In the genomic region with DNA sequence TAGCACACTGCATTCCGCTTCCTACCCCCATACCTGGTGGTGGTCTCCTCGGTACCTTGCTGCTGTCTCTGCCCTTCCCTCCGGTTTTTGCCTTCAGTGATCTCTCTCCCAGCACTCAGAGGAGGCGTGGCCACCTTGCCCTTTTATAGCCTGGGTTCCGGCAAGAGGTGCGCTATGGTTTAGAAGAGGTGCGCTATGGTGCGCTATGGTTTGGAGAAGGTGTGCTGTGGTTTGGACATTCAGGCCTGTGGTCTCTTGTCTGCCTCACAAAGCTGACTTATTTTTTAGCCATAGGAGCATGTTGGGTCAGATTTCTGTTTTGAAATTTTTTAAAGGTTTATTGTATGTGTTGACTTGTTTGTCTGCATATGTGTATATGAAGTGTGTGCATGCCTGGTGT, we compare ENCODE assay signal across 32 mouse cellular contexts. TPM values are rescaled to one million over a fixed set of nuclear protein-coding genes. Genes with fewer than 3 reads are reported as not detected.
"Had no signal": no experiment of that assay in that cellular context is flagged by ENCODE, and none has a peak within 500 bp of the region (broad histone marks: within the 10 kb centered on the region; RNA-seq: fewer than 3 reads in every experiment).

No protein-coding gene starts in this region.

- ATAC-seq: forebrain, embryonic 13.5 days; forebrain, embryonic 14.5 days; forebrain, embryonic 15.5 days; forebrain, embryonic 16.5 days; forebrain, postnatal 0 days had no signal

- H3K27ac ChIP-seq: embryonic facial prominence, embryonic 10.5 days; embryonic facial prominence, embryonic 12.5 days; embryonic facial prominence, embryonic 13.5 days; embryonic facial prominence, embryonic 15.5 days; forebrain, embryonic 10.5 days; forebrain, embryonic 12.5 days; forebrain, embryonic 13.5 days; forebrain, embryonic 15.5 days; gastrocnemius, adult 2 months; heart, adult 2 months had no signal

- H3K4me1 ChIP-seq: forebrain, embryonic 12.5 days; forebrain, embryonic 13.5 days; forebrain, embryonic 15.5 days had no signal

- H3K27me3 ChIP-seq: embryonic facial prominence, embryonic 12.5 days; embryonic facial prominence, embryonic 13.5 days; embryonic facial prominence, embryonic 15.5 days; forebrain, embryonic 12.5 days; forebrain, embryonic 13.5 days; forebrain, embryonic 15.5 days had no signal

- H3K9ac ChIP-seq: embryonic facial prominence, embryonic 12.5 days; embryonic facial prominence, embryonic 13.5 days; embryonic facial prominence, embryonic 15.5 days; forebrain, embryonic 12.5 days; forebrain, embryonic 13.5 days; forebrain, embryonic 15.5 days; forebrain, postnatal 0 days had no signal

- H3K4me2 ChIP-seq: embryonic facial prominence, embryonic 12.5 days; embryonic facial prominence, embryonic 13.5 days; embryonic facial prominence, embryonic 15.5 days; forebrain, embryonic 12.5 days; forebrain, embryonic 13.5 days; forebrain, embryonic 15.5 days had no signal

- H3K9me3 ChIP-seq: embryonic facial prominence, embryonic 10.5 days; embryonic facial prominence, embryonic 12.5 days; embryonic facial prominence, embryonic 13.5 days; embryonic facial prominence, embryonic 15.5 days; forebrain, embryonic 10.5 days; forebrain, embryonic 12.5 days; forebrain, embryonic 13.5 days; forebrain, embryonic 15.5 days had no signal

- DNase-seq: cerebellum, adult 2 months; cerebellum, adult 8-10 months; cerebellum, adult 9-10 months; cerebellum, adult 9-11 months; cerebellum, postnatal 10 days; cerebellum, postnatal 14 days; cerebellum, postnatal 25 days; cerebellum, postnatal 36 days; embryo, embryonic 11 days; forebrain, postnatal 0 days; gastrocnemius, adult 2 months; gastrocnemius, postnatal 10 days; gastrocnemius, postnatal 14 days; gastrocnemius, postnatal 25 days; gastrocnemius, postnatal 36 days; heart, adult 18-20 months; heart, adult 2 months had no signal

- H3K4me3 ChIP-seq: embryonic facial prominence, embryonic 10.5 days; embryonic facial prominence, embryonic 12.5 days; embryonic facial prominence, embryonic 13.5 days; embryonic facial prominence, embryonic 15.5 days; erythroblast, embryonic 14.5 days; forebrain, embryonic 10.5 days; forebrain, embryonic 12.5 days; forebrain, embryonic 13.5 days; forebrain, embryonic 15.5 days; gastrocnemius, adult 2 months; heart, adult 2 months had no signal

RNA-seq across cellular contexts. Expression of gene C1qtnf9, which starts 41.9 kb away (rescaled TPM):
- total RNA-seq: common myeloid progenitor, adult 5-6 weeks; forebrain, postnatal 0 days; granulocyte monocyte progenitor cell, adult 5-6 weeks had no signal
- polyA plus RNA-seq: embryonic facial prominence, embryonic 11.5 days; forebrain, embryonic 11.5 days; forebrain, embryonic 14.5 days; forebrain, embryonic 16.5 days; forebrain, postnatal 0 days had no signal
